ENCODE assay signal across 16 mouse cellular contexts in the genomic region with DNA sequence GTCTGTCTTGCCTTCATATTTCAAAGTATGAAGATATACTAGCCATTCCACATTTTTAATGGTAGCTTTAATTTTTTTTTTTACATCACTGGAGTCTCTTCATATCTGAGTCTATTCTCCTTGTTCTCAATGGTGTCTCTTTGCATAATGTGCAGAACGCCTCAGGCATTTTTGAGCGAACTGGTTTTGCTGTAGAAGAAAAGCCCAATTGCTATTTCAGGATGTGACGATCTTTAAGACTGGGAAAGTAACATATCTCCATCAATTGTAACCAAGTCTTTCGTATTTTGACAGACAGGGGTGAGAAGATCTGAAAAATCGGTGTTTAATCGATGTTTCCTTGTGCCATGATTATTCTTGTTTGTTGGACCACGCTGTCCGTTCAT.
DNase-seq lines count a peak whose midpoint lies in the region; ATAC-seq and TF ChIP-seq lines count a peak whose summit lies in the region.
"Had no signal": no experiment of that assay in that cellular context is flagged by ENCODE, and none has a peak within 500 bp of the region (broad histone marks: within the 10 kb centered on the region; RNA-seq: fewer than 3 reads in every experiment).

No protein-coding gene starts in this region.

- peak overlapping the region; percentile 78 for H3K27ac ChIP-seq in gastrocnemius, adult 2 months
- H3K27ac ChIP-seq in hindbrain, embryonic 15.5 days (replicated peaks): no peak overlapping the region
- H3K27ac ChIP-seq in hindbrain, embryonic 13.5 days: no peak overlapping the region
- H3K27ac ChIP-seq in midbrain, embryonic 11.5 days (ENCODE audit: low read depth, low read length): no peak overlapping the region
- no peak overlapping the region for H3K27ac ChIP-seq in midbrain, embryonic 16.5 days (ENCODE audit: low read length)
- no peak overlapping the region for H3K27ac ChIP-seq in stomach, postnatal 0 days (replicated peaks)
- H3K27ac ChIP-seq: embryonic facial prominence, embryonic 13.5 days; embryonic facial prominence, embryonic 15.5 days; forebrain, embryonic 12.5 days had no signal

- no peaks in the 10 kb centered on the region for H3K9me3 ChIP-seq in hindbrain, embryonic 15.5 days
- H3K9me3 ChIP-seq in hindbrain, embryonic 13.5 days: no peaks in the 10 kb centered on the region
- H3K9me3 ChIP-seq in midbrain, embryonic 11.5 days (ENCODE audit: control insufficient read depth, low read length): no peaks in the 10 kb centered on the region
- H3K9me3 ChIP-seq in midbrain, embryonic 16.5 days (replicated peaks; ENCODE audit: control insufficient read depth, low read length, poor library complexity, severe bottlenecking): no peaks in the 10 kb centered on the region
- no peaks in the 10 kb centered on the region for H3K9me3 ChIP-seq in stomach, postnatal 0 days (ENCODE audit: control insufficient read depth, low read length)
- H3K9me3 ChIP-seq: embryonic facial prominence, embryonic 13.5 days; embryonic facial prominence, embryonic 15.5 days; forebrain, embryonic 10.5 days; forebrain, embryonic 12.5 days had no signal

- peak overlapping the region; percentile 22; the same call in 1 of the 2 replicates for H3K9ac ChIP-seq in hindbrain, embryonic 15.5 days
- H3K9ac ChIP-seq in hindbrain, embryonic 13.5 days: no peak overlapping the region
- no peak overlapping the region for H3K9ac ChIP-seq in midbrain, embryonic 11.5 days (ENCODE audit: low read length)
- H3K9ac ChIP-seq in midbrain, embryonic 16.5 days (ENCODE audit: low read depth, low read length): no peak overlapping the region
- H3K9ac ChIP-seq in stomach, postnatal 0 days (ENCODE audit: low read length): 0 out of 2 replicates have a peak overlapping the region, but pooled peaks have one; percentile 35
- H3K9ac ChIP-seq: embryonic facial prominence, embryonic 13.5 days; embryonic facial prominence, embryonic 15.5 days; forebrain, embryonic 12.5 days had no signal

- intact Hi-C loops in gastrocnemius, adult 2 months (cut with DNase I): loop anchor here (10.0 kb wide), 1 partner anchor 313 kb away; no protein-coding TSS in a partner anchor

- no peak for TF ChIP-seq CTCF in gastrocnemius, adult 2 months (IDR thresholded peaks at IDR 0.05)
- TF ChIP-seq CTCF in stomach, postnatal 0 days (IDR thresholded peaks at IDR 0.05; ENCODE audit: low read depth): no peak

- WGBS in hindbrain, embryonic 15.5 days: 75% methylated on average over 8 of the region's 8 CpGs
- WGBS in hindbrain, embryonic 13.5 days: 76% methylated on average over 8 of the region's 8 CpGs
- 88% methylated on average over 8 of the region's 8 CpGs for WGBS in midbrain, embryonic 11.5 days
- WGBS in midbrain, embryonic 16.5 days: 76% methylated on average over 8 of the region's 8 CpGs
- WGBS in stomach, postnatal 0 days: 89% methylated on average over 8 of the region's 8 CpGs

- ATAC-seq in hindbrain, embryonic 15.5 days (ENCODE audit: low FRiP score, low read depth): no peak
- ATAC-seq in hindbrain, embryonic 13.5 days (ENCODE audit: low FRiP score): no peak
- ATAC-seq in midbrain, embryonic 11.5 days (ENCODE audit: low FRiP score): no peak
- no peak for ATAC-seq in midbrain, embryonic 16.5 days
- ATAC-seq in stomach, postnatal 0 days (ENCODE audit: low FRiP score, low TSS enrichment): no peak

- no peak overlapping the region for H3K4me2 ChIP-seq in hindbrain, embryonic 15.5 days
- H3K4me2 ChIP-seq in hindbrain, embryonic 13.5 days: no peak overlapping the region
- no peak overlapping the region for H3K4me2 ChIP-seq in midbrain, embryonic 11.5 days
- no peak overlapping the region for H3K4me2 ChIP-seq in midbrain, embryonic 16.5 days (ENCODE audit: low read length)
- H3K4me2 ChIP-seq in stomach, postnatal 0 days (replicated peaks; ENCODE audit: low read depth): no peak overlapping the region
- H3K4me2 ChIP-seq: forebrain, embryonic 12.5 days had no signal

- TF ChIP-seq EP300 in stomach, postnatal 0 days (optimal IDR thresholded peaks at IDR 0.05): no peak

- H3K4me1 ChIP-seq in hindbrain, embryonic 15.5 days (replicated peaks): peaks cover 16% of the 10 kb centered on the region; the same call in 1 of the 2 replicates
- H3K4me1 ChIP-seq in hindbrain, embryonic 13.5 days (replicated peaks): peaks cover 20% of the 10 kb centered on the region
- peaks cover 19% of the 10 kb centered on the region for H3K4me1 ChIP-seq in midbrain, embryonic 11.5 days (ENCODE audit: control insufficient read depth, insufficient read depth, low read length)
- peaks cover 9% of the 10 kb centered on the region for H3K4me1 ChIP-seq in midbrain, embryonic 16.5 days (ENCODE audit: control insufficient read depth, insufficient read depth, low read length)
- no peaks in the 10 kb centered on the region for H3K4me1 ChIP-seq in stomach, postnatal 0 days (replicated peaks; ENCODE audit: control insufficient read depth, insufficient read depth)
- H3K4me1 ChIP-seq: embryonic facial prominence, embryonic 13.5 days; embryonic facial prominence, embryonic 15.5 days had no signal

- H3K36me3 ChIP-seq in hindbrain, embryonic 15.5 days: no peaks in the 10 kb centered on the region
- H3K36me3 ChIP-seq in hindbrain, embryonic 13.5 days: no peaks in the 10 kb centered on the region
- no peaks in the 10 kb centered on the region for H3K36me3 ChIP-seq in midbrain, embryonic 11.5 days (ENCODE audit: control insufficient read depth, insufficient read depth, low read length)
- H3K36me3 ChIP-seq in midbrain, embryonic 16.5 days (ENCODE audit: control insufficient read depth, insufficient read depth, low read length): no peaks in the 10 kb centered on the region
- no peaks in the 10 kb centered on the region for H3K36me3 ChIP-seq in stomach, postnatal 0 days (ENCODE audit: control insufficient read depth, insufficient read depth, low read length)
- H3K36me3 ChIP-seq: embryonic facial prominence, embryonic 13.5 days; embryonic facial prominence, embryonic 15.5 days; forebrain, embryonic 10.5 days; forebrain, embryonic 12.5 days had no signal

- H3K27me3 ChIP-seq in hindbrain, embryonic 15.5 days: peaks cover 5% of the 10 kb centered on the region; the same call in 1 of the 2 replicates
- H3K27me3 ChIP-seq in hindbrain, embryonic 13.5 days: peaks cover 5% of the 10 kb centered on the region; the same call in 1 of the 2 replicates
- H3K27me3 ChIP-seq in midbrain, embryonic 11.5 days (ENCODE audit: control insufficient read depth, insufficient read depth, low read length): no peaks in the 10 kb centered on the region
- no peaks in the 10 kb centered on the region for H3K27me3 ChIP-seq in midbrain, embryonic 16.5 days (ENCODE audit: control insufficient read depth, insufficient read depth, low read depth, low read length)
- H3K27me3 ChIP-seq in stomach, postnatal 0 days (ENCODE audit: control insufficient read depth, insufficient read depth, low read length): no peaks in the 10 kb centered on the region

- DNase-seq in gastrocnemius, adult 2 months: no peak
- DNase-seq in gastrocnemius, postnatal 25 days: no peak
- peak; percentile 69 for DNase-seq in midbrain, embryonic 11.5 days (ENCODE audit: low spot score, missing footprints)
- DNase-seq in stomach, postnatal 0 days (ENCODE audit: low spot score): no peak
- DNase-seq: adrenal gland, postnatal 25 days; cerebellum, adult 8-10 months; cerebellum, adult 9-11 months; embryo, embryonic 11 days had no signal

- H3K4me3 ChIP-seq in gastrocnemius, adult 2 months: no peak overlapping the region
- H3K4me3 ChIP-seq in hindbrain, embryonic 15.5 days: no peak overlapping the region
- H3K4me3 ChIP-seq in hindbrain, embryonic 13.5 days: no peak overlapping the region
- H3K4me3 ChIP-seq in midbrain, embryonic 11.5 days (ENCODE audit: low read depth, low read length): no peak overlapping the region
- H3K4me3 ChIP-seq in midbrain, embryonic 16.5 days (ENCODE audit: low read depth, low read length): no peak overlapping the region
- H3K4me3 ChIP-seq in stomach, postnatal 0 days (ENCODE audit: low read depth, low read length): no peak overlapping the region
- H3K4me3 ChIP-seq: embryonic facial prominence, embryonic 13.5 days; erythroblast, embryonic 14.5 days; forebrain, embryonic 10.5 days; forebrain, embryonic 12.5 days had no signal

Comparison
In these comparisons a context has a peak if more than half of its experiments do, and no peak if none do; other contexts are left out.
1. H3K9ac ChIP-seq: peak in hindbrain, embryonic 15.5 days (single experiment) and stomach, postnatal 0 days (single experiment); none in hindbrain, embryonic 13.5 days (single experiment), midbrain, embryonic 11.5 days (single experiment) and midbrain, embryonic 16.5 days (single experiment).